Mouse (Mus musculus) MEL (cell line): Measurements from ENCODE around the gene Mcu. TPM values are rescaled to one million over a fixed set of nuclear protein-coding genes. Genes with fewer than 3 reads are reported as not detected.

Experiments
- DNase-seq: peaks from one replicate; pipeline ENCODE4 v3.0.0; 2011; ENCODE audit warnings: low read depth, low spot score
- H3K27ac ChIP-seq: 2 replicates; pipeline ENCODE4 v1.5.1; 2012; ENCODE audit warnings: low read depth, mild to moderate bottlenecking, control low read depth, low read length, moderate library complexity; ENCODE audit not compliant: control insufficient read depth
- H3K27me3 ChIP-seq, 2 experiments: fragments of 150-350 bp in 1 of 2; sonication (generic) in 1 of 2; 2 replicates each; pipeline ENCODE4 v1.6.1; 2012; ENCODE audit warnings: low read length in 2 of 2, mild to moderate bottlenecking in 2 of 2, improper control_type of control experiment in 1 of 2, moderate library complexity in 1 of 2; ENCODE audit not compliant: insufficient read depth in 2 of 2, control insufficient read depth in 1 of 2
- H3K36me3 ChIP-seq, 2 experiments: 2 replicates each; pipeline ENCODE4 v1.6.1; 2012 to 2014; ENCODE audit warnings: low read length in 2 of 2, improper control_type of control experiment in 1 of 2, inconsistent platforms in 1 of 2, mild to moderate bottlenecking in 1 of 2; ENCODE audit not compliant: insufficient read depth in 2 of 2, control insufficient read depth in 1 of 2
- H3K4me1 ChIP-seq, 2 experiments: fragments of 150-350 bp in 1 of 2; sonication (generic) in 1 of 2; 2 replicates each; pipeline ENCODE4 v1.6.1; 2012; ENCODE audit warnings: low read length in 2 of 2, improper control_type of control experiment in 1 of 2, mild to moderate bottlenecking in 1 of 2; ENCODE audit not compliant: insufficient read depth in 2 of 2, control insufficient read depth in 1 of 2
- H3K4me3 ChIP-seq, 2 experiments: fragments of 150-350 bp in 1 of 2; sonication (generic) in 1 of 2; 2 replicates each; pipeline ENCODE4 v1.5.1; 2012; ENCODE audit warnings: low read depth in 2 of 2, low read length in 2 of 2, mild to moderate bottlenecking in 2 of 2, moderate library complexity in 2 of 2, control low read depth in 1 of 2, improper control_type of control experiment in 1 of 2; ENCODE audit not compliant: control insufficient read depth in 1 of 2, insufficient read depth in 1 of 2
- H3K79me2 ChIP-seq: 2 replicates; pipeline ENCODE4 v1.6.1; 2012; ENCODE audit warnings: mild to moderate bottlenecking, low read length, moderate library complexity; ENCODE audit not compliant: control insufficient read depth, poor library complexity, insufficient read depth
- H3K9ac ChIP-seq: 2 replicates; pipeline ENCODE4 v1.6.1; 2012; ENCODE audit warnings: low read depth, mild to moderate bottlenecking, control low read depth, low read length, moderate library complexity; ENCODE audit not compliant: control insufficient read depth, poor library complexity, severe bottlenecking
- H3K9me3 ChIP-seq: fragments of 150-350 bp; sonication (generic); replicated peaks from 2 replicates; pipeline ENCODE4 v1.6.1; 2012; ENCODE audit warnings: mild to moderate bottlenecking, low read length, improper control_type of control experiment, moderate library complexity; ENCODE audit not compliant: insufficient read depth
- CHD1 ChIP-seq: IDR thresholded peaks from 2 replicates; pipeline ENCODE4 v1.6.1; 2012; ENCODE audit warnings: low read depth, mild to moderate bottlenecking, inconsistent platforms, low read length, improper control_type of control experiment
- CTCF ChIP-seq, 3 experiments: IDR thresholded peaks in 2 of 3; conservative IDR thresholded peaks in 1 of 3; 2 replicates each; pipeline ENCODE4 v1.5.1; 2011 to 2012; ENCODE audit warnings: low read length in 3 of 3, low read depth in 2 of 3, mild to moderate bottlenecking in 2 of 3, improper control_type of control experiment in 1 of 3, inconsistent platforms in 1 of 3, mixed read lengths in 1 of 3, moderate library complexity in 1 of 3; ENCODE audit not compliant: control insufficient read depth in 1 of 3, insufficient read depth in 1 of 3, poor library complexity in 1 of 3, severe bottlenecking in 1 of 3
- E2F4 ChIP-seq: IDR thresholded peaks from 2 replicates; pipeline ENCODE4 v1.6.1; 2011; ENCODE audit warnings: low read depth, low read length, improper control_type of control experiment, borderline replicate concordance
- ELF1 ChIP-seq: IDR thresholded peaks from 2 replicates; pipeline ENCODE4 v1.6.1; 2014; ENCODE audit warnings: low read depth, mild to moderate bottlenecking, inconsistent platforms, low read length, improper control_type of control experiment, moderate library complexity
- EP300 ChIP-seq, 2 experiments: IDR thresholded peaks; 2 replicates each; pipeline ENCODE4 v1.6.1; 2011; ENCODE audit warnings: improper control_type of control experiment in 2 of 2, low read length in 2 of 2, low read depth in 1 of 2, mild to moderate bottlenecking in 1 of 2
- ETS1 ChIP-seq: IDR thresholded peaks from 2 replicates; pipeline ENCODE4 v1.6.1; 2012; ENCODE audit warnings: low read depth, mild to moderate bottlenecking, inconsistent platforms, low read length, improper control_type of control experiment, moderate library complexity
- KAT2A ChIP-seq: conservative IDR thresholded peaks from 2 replicates; pipeline ENCODE4 v1.6.1; 2012; ENCODE audit warnings: low read depth, low read length, improper control_type of control experiment, inconsistent platforms
- MAX ChIP-seq: IDR thresholded peaks from 2 replicates; pipeline ENCODE4 v1.6.1; 2011; ENCODE audit warnings: low read length, improper control_type of control experiment
- MYB ChIP-seq: IDR thresholded peaks from 2 replicates; pipeline ENCODE4 v1.6.1; 2011; ENCODE audit warnings: mild to moderate bottlenecking, low read depth, low read length, improper control_type of control experiment
- POLR2A ChIP-seq, 2 experiments: IDR thresholded peaks; 2 replicates each; pipeline ENCODE4 v1.6.1; 2011 to 2012; ENCODE audit warnings: low read length in 2 of 2, mild to moderate bottlenecking in 2 of 2, control low read depth in 1 of 2, improper control_type of control experiment in 1 of 2, low read depth in 1 of 2, moderate library complexity in 1 of 2; ENCODE audit not compliant: control insufficient read depth in 1 of 2, insufficient read depth in 1 of 2, poor library complexity in 1 of 2
- RAD21 ChIP-seq: IDR thresholded peaks from 2 replicates; pipeline ENCODE4 v1.6.1; 2011; ENCODE audit warnings: mild to moderate bottlenecking, low read depth, low read length, improper control_type of control experiment
- SIN3A ChIP-seq: IDR thresholded peaks from 2 replicates; pipeline ENCODE4 v1.6.1; 2012; ENCODE audit warnings: low read length, improper control_type of control experiment, inconsistent platforms
- SMC3 ChIP-seq: IDR thresholded peaks from 2 replicates; pipeline ENCODE4 v1.6.1; 2011; ENCODE audit warnings: low read depth, low read length, improper control_type of control experiment
- TBP ChIP-seq: IDR thresholded peaks from 2 replicates; pipeline ENCODE4 v1.8.0; 2011; ENCODE audit warnings: low read depth, low read length, improper control_type of control experiment
- USF2 ChIP-seq, 2 experiments: IDR thresholded peaks; 2 replicates each; pipeline ENCODE4 v1.6.1; 2011 to 2012; ENCODE audit warnings: improper control_type of control experiment in 2 of 2, low read length in 2 of 2, borderline replicate concordance in 1 of 2, inconsistent platforms in 1 of 2, low read depth in 1 of 2, mild to moderate bottlenecking in 1 of 2; ENCODE audit not compliant: insufficient read depth in 1 of 2
- ZC3H11A ChIP-seq: IDR thresholded peaks from 2 replicates; pipeline ENCODE4 v1.6.1; 2012; ENCODE audit warnings: low read depth, mild to moderate bottlenecking, inconsistent platforms, low read length, improper control_type of control experiment
- ZKSCAN1 ChIP-seq: IDR thresholded peaks from 2 replicates; pipeline ENCODE4 v1.6.1; 2012; ENCODE audit warnings: low read depth, mild to moderate bottlenecking, inconsistent platforms, low read length, improper control_type of control experiment, moderate library complexity
- ZNF384 ChIP-seq: IDR thresholded peaks from 2 replicates; pipeline ENCODE4 v1.6.1; 2012; ENCODE audit warnings: low read depth, mild to moderate bottlenecking, inconsistent platforms, low read length, improper control_type of control experiment
- polyA plus RNA-seq, 2 experiments: library from polyadenylated mRNA; stranded (reverse) in 1 of 2; unstranded in 1 of 2; fragments of >175 nt in 1 of 2; fragments of >200 nt in 1 of 2; gene quantifications; 2 replicates each; pipeline versions ENCODE4 v1.2.1 to v1.2.4; 2012; ENCODE audit warnings: low replicate concordance in 2 of 2, low read depth in 1 of 2; ENCODE audit not compliant: insufficient read length in 2 of 2, insufficient read depth in 1 of 2, missing spikeins in 1 of 2
- total RNA-seq: library from RNA; depleted of rRNA; stranded (reverse); fragments of 300-350 nt; gene quantifications from 2 replicates; pipeline ENCODE4 v1.2.3, GENCODE M21; 2012

The Mcu gene
- total and polyA plus RNA-seq, 3 experiments, result 7.7 to 9.4 TPM; not detected in 1

DNA sequence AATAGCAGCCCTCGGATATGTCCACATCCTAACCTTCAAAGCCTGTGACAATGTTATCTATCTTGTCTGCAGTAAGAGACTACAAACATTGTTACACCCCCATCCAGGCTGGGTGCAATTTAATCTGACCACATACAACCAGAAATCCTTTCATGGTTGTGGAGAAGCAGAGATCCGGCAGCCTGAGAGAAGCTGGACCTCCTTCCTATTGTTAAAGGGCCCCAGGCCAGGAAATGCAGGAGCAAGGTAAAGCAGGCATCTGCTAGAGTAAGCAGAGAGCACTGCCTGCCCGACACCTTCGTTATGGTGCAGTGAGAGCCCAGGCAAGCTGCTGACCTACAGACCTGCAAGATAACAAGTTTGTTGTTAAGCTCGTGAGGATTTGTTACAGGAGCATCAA is 60.0 kb downstream of the Mcu start:
- Histone ChIP-seq H3K9ac (no peak overlapping the region), H3K36me3 (no peaks in the 10 kb centered on the region), H3K27ac (no peak overlapping the region), H3K4me3 (no peak overlapping the region), H3K4me1 (no peaks in the 10 kb centered on the region; a peak in 1 of 4 replicates), H3K27me3 (no peaks in the 10 kb centered on the region), H3K79me2 (no peaks in the 10 kb centered on the region), H3K9me3 (no peaks in the 10 kb centered on the region)
- DNase-seq, result no peak
- TF ChIP-seq RAD21, result no peak
- no peak for TF ChIP-seq KAT2A
- TF ChIP-seq E2F4, result no peak
- TF ChIP-seq ZNF384, result no peak
- TF ChIP-seq ELF1, result no peak
- TF ChIP-seq POLR2A (IDR thresholded peaks at IDR 0.05; ENCODE audit: control insufficient read depth in 1 of 2, insufficient read depth in 1 of 2, low read depth in 1 of 2, low read length in 2 of 2, poor library complexity in 1 of 2), result no peak
- no peak for TF ChIP-seq EP300 (IDR thresholded peaks at IDR 0.05; ENCODE audit: low read depth in 1 of 2, low read length in 2 of 2)
- TF ChIP-seq ZKSCAN1, result no peak
- TF ChIP-seq MYB, result no peak
- TF ChIP-seq TBP, result no peak
- TF ChIP-seq ETS1, result no peak
- TF ChIP-seq SMC3, result no peak
- no peak for TF ChIP-seq ZC3H11A
- no peak for TF ChIP-seq CHD1
- TF ChIP-seq MAX, result no peak
- no peak for TF ChIP-seq CTCF (IDR thresholded peaks at IDR 0.05 in 2 of 3, conservative IDR thresholded peaks at IDR 0.05 in 1 of 3; ENCODE audit: control insufficient read depth in 1 of 3, insufficient read depth in 1 of 3, low read depth in 2 of 3, low read length in 3 of 3, poor library complexity in 1 of 3, severe bottlenecking in 1 of 3)
- no peak for TF ChIP-seq SIN3A
- no peak for TF ChIP-seq USF2 (IDR thresholded peaks at IDR 0.05; ENCODE audit: borderline replicate concordance in 1 of 2, insufficient read depth in 1 of 2, low read depth in 1 of 2, low read length in 2 of 2)

DNA sequence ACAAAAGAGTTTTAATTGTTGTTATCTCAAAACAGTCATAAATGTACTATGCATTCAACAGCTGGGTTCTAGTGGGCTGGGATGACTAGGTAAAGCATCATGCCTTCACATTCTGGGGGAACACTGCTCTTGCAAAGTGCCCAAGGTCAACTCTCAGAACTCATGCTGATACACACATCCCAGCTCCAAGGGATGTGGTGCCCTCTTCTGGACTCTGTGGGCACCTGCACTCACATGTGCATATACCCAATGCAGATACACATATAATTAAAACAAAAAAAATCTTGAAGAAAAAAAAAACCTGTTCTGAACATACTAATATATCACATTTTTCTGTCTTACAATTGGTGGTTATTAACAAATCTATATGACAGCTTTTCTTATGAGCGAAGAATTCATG is 62.2 kb downstream of the Mcu start:
- peak in 2 of 3 experiments; percentile 7 to 9; a peak in 1 of 6 replicates for TF ChIP-seq CTCF (IDR thresholded peaks at IDR 0.05 in 2 of 3, conservative IDR thresholded peaks at IDR 0.05 in 1 of 3; ENCODE audit: control insufficient read depth in 1 of 3, insufficient read depth in 1 of 3, low read depth in 2 of 3, low read length in 3 of 3, poor library complexity in 1 of 3, severe bottlenecking in 1 of 3)
- TF ChIP-seq USF2 (IDR thresholded peaks at IDR 0.05; ENCODE audit: borderline replicate concordance in 1 of 2, insufficient read depth in 1 of 2, low read depth in 1 of 2, low read length in 2 of 2), result no peak
- TF ChIP-seq MAX, result no peak
- no peaks in the 10 kb centered on the region for H3K79me2 ChIP-seq

More for the DNA sequence above, 62.2 kb downstream of the Mcu start:
- H3K9me3 ChIP-seq, result no peaks in the 10 kb centered on the region
- no peaks in the 10 kb centered on the region for H3K27me3 ChIP-seq
- H3K4me1 ChIP-seq, result no peaks in the 10 kb centered on the region
- no peaks in the 10 kb centered on the region for H3K36me3 ChIP-seq
- DNase-seq, result no peak
- H3K4me3 ChIP-seq, result no peak overlapping the region
- no peak overlapping the region for H3K27ac ChIP-seq
- no peak overlapping the region for H3K9ac ChIP-seq
